Mouse (Mus musculus): ENCODE results near the gene Ino80b. TPM values are rescaled to one million over a fixed set of nuclear protein-coding genes. Genes with fewer than 3 reads are reported as not detected.

The Ino80b gene
- 23.2 and 25.5 TPM in 2 replicates for polyA plus RNA-seq (2012; rRNA removed)

DNA sequence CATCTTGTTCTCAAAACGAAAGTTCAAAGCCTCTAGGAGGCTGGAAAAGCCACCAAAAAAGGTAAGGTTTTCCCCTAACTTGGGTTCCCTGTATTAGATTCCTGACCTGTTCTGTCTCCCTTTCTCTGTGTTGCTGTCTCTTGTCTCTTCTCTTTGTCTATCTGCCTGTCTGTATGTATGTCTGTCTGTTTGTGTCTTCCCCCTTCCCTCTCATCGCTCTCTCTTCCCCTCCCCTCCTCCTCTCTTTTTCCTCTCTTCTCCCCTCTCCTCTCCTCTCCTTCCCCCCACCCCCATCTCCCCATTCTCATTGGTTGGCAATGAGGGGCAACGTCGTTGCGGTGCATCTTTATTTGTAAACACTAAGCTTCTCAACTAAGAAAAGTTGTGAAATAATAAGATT lies at the start of gene Ino80b:
Ino80b (minus strand) TSS at position 101 of the 400 bp plus-strand sequence.
- H3K4me3 ChIP-seq (ENCODE audit: insufficient read depth, low read length): peak within 1 kb of the TSS; percentile 63
- TF ChIP-seq CTCF (IDR thresholded peaks at IDR 0.05; ENCODE audit: extremely low read depth, insufficient read depth, low read length) (no peak), POLR2A (IDR thresholded peaks at IDR 0.05; ENCODE audit: extremely low read depth, insufficient read depth, low read length) (no peak)
- no peak within 1 kb of the TSS for H3K27ac ChIP-seq (ENCODE audit: insufficient read depth, low read length)
- no peaks in the 10 kb centered on the region for H3K4me1 ChIP-seq (ENCODE audit: control insufficient read depth, insufficient read depth, low read length)

- no peak for TF ChIP-seq CTCF (IDR thresholded peaks at IDR 0.05; ENCODE audit: extremely low read depth, insufficient read depth, low read length)
- TF ChIP-seq POLR2A (IDR thresholded peaks at IDR 0.05; ENCODE audit: extremely low read depth, insufficient read depth, low read length): peak; percentile 95
- peaks cover 13% of the 10 kb centered on the region; the same call in 1 of the 2 replicates for H3K4me1 ChIP-seq (ENCODE audit: control insufficient read depth, insufficient read depth, low read length)
- peak overlapping the region; percentile 49 for H3K4me3 ChIP-seq (ENCODE audit: insufficient read depth, low read length)
- H3K27ac ChIP-seq (ENCODE audit: insufficient read depth, low read length): peak overlapping the region; percentile 69
Observed at GRCm38 (mm10) chr6:83172240-83172920, 47.1 kb upstream of the Ino80b start.

DNA sequence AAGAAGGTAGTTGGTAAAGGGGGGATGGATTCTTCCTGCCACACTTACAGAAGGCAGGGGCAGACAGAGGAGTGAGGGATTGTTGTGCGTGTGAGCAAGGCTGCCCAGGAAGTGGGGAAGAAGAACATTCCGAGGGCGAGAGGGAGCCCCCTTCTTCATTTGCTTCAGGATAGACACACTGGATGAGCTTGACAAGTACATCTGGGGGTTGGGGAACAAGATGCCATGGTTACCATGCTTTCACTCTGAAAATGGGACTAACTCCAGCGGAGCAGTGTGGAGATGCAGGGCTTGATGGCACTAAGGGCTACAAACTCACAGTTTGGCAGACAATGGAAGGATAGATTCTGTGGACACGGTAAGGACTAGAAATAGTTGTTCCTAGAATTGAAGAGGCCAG lies 45.8 kb upstream of the Ino80b start:
- peaks cover 11% of the 10 kb centered on the region; the same call in 1 of the 2 replicates for H3K4me1 ChIP-seq (ENCODE audit: control insufficient read depth, insufficient read depth, low read length)
- H3K4me3 ChIP-seq (ENCODE audit: insufficient read depth, low read length): peak overlapping the region; percentile 49
- no peak overlapping the region for H3K27ac ChIP-seq (ENCODE audit: insufficient read depth, low read length)
- TF ChIP-seq CTCF (IDR thresholded peaks at IDR 0.05; ENCODE audit: extremely low read depth, insufficient read depth, low read length): no peak

DNA sequence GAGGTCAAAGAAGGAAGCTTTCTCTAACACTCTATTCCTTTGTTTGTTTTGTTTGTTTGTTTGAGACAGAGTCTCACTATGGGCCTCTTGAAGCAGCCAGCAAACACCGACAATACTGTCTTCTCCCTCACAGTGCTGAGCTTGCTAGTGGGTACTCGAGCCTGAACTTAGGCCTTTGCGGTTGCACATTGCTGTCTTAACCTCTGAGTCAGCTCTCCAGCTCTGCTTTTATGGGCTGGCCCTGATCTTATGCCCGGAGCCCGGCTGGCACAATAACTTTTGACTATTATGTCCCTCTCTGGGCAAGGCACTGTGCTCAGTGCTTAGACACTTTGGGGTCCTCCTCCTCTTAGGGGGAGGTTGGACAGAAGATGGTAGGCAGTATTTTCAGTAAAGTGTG lies 44.6 kb upstream of the Ino80b start:
- Histone ChIP-seq H3K4me1 (ENCODE audit: control insufficient read depth, insufficient read depth, low read length) (peaks cover 11% of the 10 kb centered on the region; the same call in 1 of the 2 replicates), H3K4me3 (ENCODE audit: insufficient read depth, low read length) (no peak overlapping the region), H3K27ac (ENCODE audit: insufficient read depth, low read length) (no peak overlapping the region)
- TF ChIP-seq CTCF (IDR thresholded peaks at IDR 0.05; ENCODE audit: extremely low read depth, insufficient read depth, low read length) (no peak), POLR2A (IDR thresholded peaks at IDR 0.05; ENCODE audit: extremely low read depth, insufficient read depth, low read length) (no peak)

GRCm38 (mm10) chr6:83166243-83166630 lies 41.0 kb upstream of the Ino80b start:
- TF ChIP-seq POLR2A (IDR thresholded peaks at IDR 0.05; ENCODE audit: extremely low read depth, insufficient read depth, low read length): no peak
- no peak for TF ChIP-seq CTCF (IDR thresholded peaks at IDR 0.05; ENCODE audit: extremely low read depth, insufficient read depth, low read length)
- H3K4me1 ChIP-seq (ENCODE audit: control insufficient read depth, insufficient read depth, low read length): peaks cover 9% of the 10 kb centered on the region; the same call in 1 of the 2 replicates

GRCm38 (mm10) chr6:83165607-83166242 lies 40.5 kb upstream of the Ino80b start, which contains the start of gene Dctn1:
Dctn1 (plus strand) TSS chr6:83165920.
- TF ChIP-seq POLR2A (IDR thresholded peaks at IDR 0.05; ENCODE audit: extremely low read depth, insufficient read depth, low read length) (peak; percentile 55; the same call in 1 of the 2 replicates), CTCF (IDR thresholded peaks at IDR 0.05; ENCODE audit: extremely low read depth, insufficient read depth, low read length) (peak; percentile 68)
- peak within 1 kb of the TSS; percentile 49 for H3K27ac ChIP-seq (ENCODE audit: insufficient read depth, low read length)
- H3K4me3 ChIP-seq (ENCODE audit: insufficient read depth, low read length): peak within 1 kb of the TSS; percentile 41
- H3K4me1 ChIP-seq (ENCODE audit: control insufficient read depth, insufficient read depth, low read length): peaks cover 9% of the 10 kb centered on the region; the same call in 1 of the 2 replicates

More at GRCm38 (mm10) chr6:83166243-83166630, 41.0 kb upstream of the Ino80b start:
- Histone ChIP-seq H3K4me3 (ENCODE audit: insufficient read depth, low read length) (peak overlapping the region; percentile 41), H3K27ac (ENCODE audit: insufficient read depth, low read length) (peak overlapping the region; percentile 49)

DNA sequence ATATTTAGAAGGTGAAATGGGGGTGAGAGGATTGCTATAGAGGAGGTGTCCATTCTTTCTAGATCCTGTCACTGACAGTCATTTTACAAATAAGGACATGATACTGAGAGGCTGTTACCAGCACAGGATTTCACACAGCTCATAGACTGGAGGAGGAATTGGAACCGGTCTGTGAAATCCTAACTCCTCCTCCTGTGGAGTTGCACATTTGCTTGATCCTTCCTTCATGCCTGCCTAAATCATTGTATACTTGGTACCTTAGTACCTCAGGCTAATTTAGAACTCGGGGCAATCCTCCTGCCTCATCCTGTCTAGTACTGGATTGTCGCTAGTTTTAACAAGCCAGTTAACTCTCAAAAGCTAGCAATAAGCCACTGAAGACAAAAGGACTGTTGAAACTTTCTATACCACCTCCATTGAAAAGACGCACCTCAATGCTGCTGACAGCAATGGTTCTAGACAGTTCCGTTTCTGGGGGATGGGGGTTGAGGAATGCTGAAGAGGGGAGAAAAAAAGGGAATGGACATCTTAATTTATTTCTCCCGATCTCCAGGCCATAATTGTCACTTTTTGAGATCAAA lies 39.9 kb upstream of the Ino80b start:
- TF ChIP-seq CTCF (IDR thresholded peaks at IDR 0.05; ENCODE audit: extremely low read depth, insufficient read depth, low read length) (no peak), POLR2A (IDR thresholded peaks at IDR 0.05; ENCODE audit: extremely low read depth, insufficient read depth, low read length) (no peak)
- H3K4me3 ChIP-seq (ENCODE audit: insufficient read depth, low read length): peak overlapping the region; percentile 41
- peaks cover 9% of the 10 kb centered on the region; the same call in 1 of the 2 replicates for H3K4me1 ChIP-seq (ENCODE audit: control insufficient read depth, insufficient read depth, low read length)
- H3K27ac ChIP-seq (ENCODE audit: insufficient read depth, low read length): no peak overlapping the region

DNA sequence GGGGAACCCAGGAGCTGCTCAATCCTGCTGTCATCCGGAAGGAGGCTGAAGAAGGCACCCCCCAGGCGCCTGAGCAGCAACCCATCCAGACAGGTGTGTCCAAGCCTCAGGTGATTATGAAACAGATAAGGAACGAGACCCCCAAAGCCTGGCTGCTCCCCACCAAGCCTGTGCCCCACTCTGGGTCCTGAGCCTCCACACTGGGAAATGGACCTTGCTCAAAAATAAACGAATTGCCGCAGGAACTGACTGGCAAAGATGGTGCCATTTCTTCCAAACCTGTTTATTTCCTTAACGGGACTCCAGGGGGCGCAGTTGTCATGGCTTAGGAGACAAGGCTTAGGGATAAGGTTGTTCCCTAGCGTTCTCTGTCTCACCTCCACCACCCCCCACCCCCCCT lies 37.5 kb upstream of the Ino80b start:
- H3K4me3 ChIP-seq (ENCODE audit: insufficient read depth, low read length): 0 out of 2 replicates have a peak overlapping the region, but pooled peaks have one; percentile 3
- no peak overlapping the region for H3K27ac ChIP-seq (ENCODE audit: insufficient read depth, low read length)
- H3K4me1 ChIP-seq (ENCODE audit: control insufficient read depth, insufficient read depth, low read length): no peaks in the 10 kb centered on the region; the same call in 1 of the 2 replicates
- TF ChIP-seq POLR2A (IDR thresholded peaks at IDR 0.05; ENCODE audit: extremely low read depth, insufficient read depth, low read length) (no peak), CTCF (IDR thresholded peaks at IDR 0.05; ENCODE audit: extremely low read depth, insufficient read depth, low read length) (peak; percentile 84)

GRCm38 (mm10) chr6:83161921-83162641 lies 36.9 kb upstream of the Ino80b start:
- H3K4me1 ChIP-seq (ENCODE audit: control insufficient read depth, insufficient read depth, low read length): no peaks in the 10 kb centered on the region; the same call in 1 of the 2 replicates
- 0 out of 2 replicates have a peak overlapping the region, but pooled peaks have one; percentile 3 for H3K4me3 ChIP-seq (ENCODE audit: insufficient read depth, low read length)
- TF ChIP-seq POLR2A (IDR thresholded peaks at IDR 0.05; ENCODE audit: extremely low read depth, insufficient read depth, low read length) (no peak), CTCF (IDR thresholded peaks at IDR 0.05; ENCODE audit: extremely low read depth, insufficient read depth, low read length) (no peak)
- H3K27ac ChIP-seq (ENCODE audit: insufficient read depth, low read length): no peak overlapping the region

Data from cortical plate, adult 2 months (tissue).